Mouse (Mus musculus) ES-CJ7 (cell line): ENCODE measurements around the gene Robo4.

ENCODE experiments used
- DNase-seq: peaks from one replicate; pipeline ENCODE4 v3.0.0; 2011; ENCODE audit warnings: low read depth, low spot score

The Robo4 gene

GRCm38 (mm10) chr9:37401802-37402201 lies at the start of gene Robo4:
Robo4 (plus strand) TSS chr9:37401897.
- DNase-seq: peak; percentile 79

GRCm38 (mm10) chr9:37354485-37354884 lies 47.2 kb upstream of the Robo4 start:
- DNase-seq: no peak

- no peak for DNase-seq
Observed at GRCm38 (mm10) chr9:37358713-37359330, 42.9 kb upstream of the Robo4 start.

GRCm38 (mm10) chr9:37359331-37360220 lies 42.1 kb upstream of the Robo4 start:
- peak; percentile 28 for DNase-seq

- DNase-seq: no peak
Observed at GRCm38 (mm10) chr9:37362084-37362483, 39.6 kb upstream of the Robo4 start.

- DNase-seq: no peak
Observed at GRCm38 (mm10) chr9:37362881-37363280, 38.8 kb upstream of the Robo4 start.

- no peak for DNase-seq
Observed at GRCm38 (mm10) chr9:37363551-37363950, 38.1 kb upstream of the Robo4 start.

- no peak for DNase-seq
Observed at GRCm38 (mm10) chr9:37364392-37364791, 37.3 kb upstream of the Robo4 start.

- peak; percentile 46 for DNase-seq
Observed at GRCm38 (mm10) chr9:37365706-37366105, 36.0 kb upstream of the Robo4 start.

GRCm38 (mm10) chr9:37367301-37368080 lies 34.2 kb upstream of the Robo4 start, which contains the start of gene Hepacam:
Hepacam (plus strand) TSS chr9:37367351.
- no peak for DNase-seq

- no peak for DNase-seq
Observed at GRCm38 (mm10) chr9:37368081-37368830, 33.4 kb upstream of the Robo4 start.

- DNase-seq: peak; percentile 47
Observed at GRCm38 (mm10) chr9:37368860-37369259, 32.8 kb upstream of the Robo4 start.

GRCm38 (mm10) chr9:37371232-37371801 lies 30.4 kb upstream of the Robo4 start:
- DNase-seq: no peak

GRCm38 (mm10) chr9:37375718-37376117 lies 26.0 kb upstream of the Robo4 start:
- DNase-seq: no peak

- DNase-seq: no peak
Observed at GRCm38 (mm10) chr9:37383161-37383560, 18.5 kb upstream of the Robo4 start.

- DNase-seq: peak; percentile 75
Observed at GRCm38 (mm10) chr9:37384284-37385182, 17.2 kb upstream of the Robo4 start.

GRCm38 (mm10) chr9:37390891-37391290 lies 10.8 kb upstream of the Robo4 start:
- peak; percentile 88 for DNase-seq

- DNase-seq: peak; percentile 60
Observed at GRCm38 (mm10) chr9:37392071-37392470, 9.6 kb upstream of the Robo4 start.

- DNase-seq: no peak
Observed at GRCm38 (mm10) chr9:37393482-37394131, 8.1 kb upstream of the Robo4 start.
